Mouse (Mus musculus): Measurements from ENCODE around the gene Defb15.

DNA sequence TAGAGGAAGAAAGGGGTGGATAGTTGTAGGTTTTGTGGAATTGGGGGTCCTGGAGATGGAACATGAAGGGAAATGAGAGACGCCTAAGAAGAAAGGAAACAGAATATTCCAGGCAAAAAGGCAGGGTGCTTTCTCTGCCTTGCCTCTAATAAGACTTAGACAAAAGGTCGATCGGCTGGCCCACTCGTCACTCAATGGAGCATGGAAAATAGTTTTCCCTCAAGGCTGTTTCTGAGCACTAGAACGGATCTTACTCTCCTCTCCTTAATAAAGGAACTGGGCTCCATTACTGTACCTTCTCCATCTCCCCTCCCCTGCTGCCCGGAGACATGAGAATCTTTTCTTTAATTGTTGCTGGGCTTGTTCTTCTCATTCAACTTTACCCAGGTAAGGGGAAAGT lies 14.0 kb upstream of the Defb15 start, which contains the start of gene Defb13:
- TF ChIP-seq EP300 (IDR thresholded peaks at IDR 0.05; ENCODE audit: low read depth) = no peak
- TF ChIP-seq CTCF (IDR thresholded peaks at IDR 0.05; ENCODE audit: low read depth) = no peak

Data from liver, embryonic 14.5 days (tissue).